10 mouse cellular contexts compared by ENCODE assay signal in the genomic region with DNA sequence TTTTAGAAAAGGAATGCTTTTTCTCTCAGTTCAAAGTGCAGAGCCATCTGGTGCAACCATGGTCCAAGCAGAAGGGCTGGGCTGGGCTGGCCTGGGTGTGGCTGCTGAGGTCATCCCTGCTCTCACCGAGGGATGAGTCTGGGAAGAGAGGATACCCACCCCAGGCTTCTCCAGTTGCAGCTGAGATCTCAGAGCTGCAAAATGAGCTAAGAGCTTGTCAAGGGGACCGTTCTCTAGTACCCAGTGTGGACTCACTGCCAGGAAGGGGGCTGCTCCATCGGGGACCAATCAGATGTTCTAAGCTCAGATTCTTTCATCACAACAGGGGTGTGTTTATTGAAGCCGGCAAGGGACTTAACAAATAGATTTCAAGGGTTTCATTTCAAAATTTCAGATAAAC.
DNase-seq lines count a peak whose midpoint lies in the region.
"Had no signal": no experiment of that assay in that cellular context is flagged by ENCODE, and none has a peak within 500 bp of the region (broad histone marks: within the 10 kb centered on the region; RNA-seq: fewer than 3 reads in every experiment).

No protein-coding gene starts in this region.

- DNase-seq in adrenal gland, postnatal 14 days: peak; percentile 40
- no peak for DNase-seq in adrenal gland, postnatal 10 days
- peak; percentile 12 to 21 for DNase-seq in heart, adult 9 months (ENCODE audit: low spot score in 2 of 2)
- DNase-seq in heart, postnatal 4 days: no peak
- peak; percentile 10 for DNase-seq in right cerebral cortex, postnatal 14 days
- no peak for DNase-seq in right cerebral cortex, postnatal 36 days (ENCODE audit: low spot score in 2 of 2)
- peak; percentile 21 for DNase-seq in heart, postnatal 25 days (ENCODE audit: low spot score)
- DNase-seq in spleen, postnatal 14 days (ENCODE audit: low spot score in 2 of 2): no peak
- DNase-seq: kidney, adult 9 months; liver, postnatal 0 days had no signal

- intact Hi-C loops in heart, postnatal 25 days (cut with DNase I): no loop called here

Comparison
In these comparisons a context has a peak if more than half of its experiments do, and no peak if none do; other contexts are left out.
1. DNase-seq: peak in adrenal gland, postnatal 14 days (single experiment), heart, adult 9 months (2 of 2), right cerebral cortex, postnatal 14 days (single experiment) and heart, postnatal 25 days (single experiment); none in adrenal gland, postnatal 10 days (single experiment), heart, postnatal 4 days (single experiment), right cerebral cortex, postnatal 36 days (0 of 2) and spleen, postnatal 14 days (0 of 2).